Mouse (Mus musculus) adrenal gland, postnatal 10 days (tissue): ENCODE results near the gene Ovca2. TPM values are rescaled to one million over a fixed set of nuclear protein-coding genes. Genes with fewer than 3 reads are reported as not detected.

Source experiments
- DNase-seq: peaks from one replicate; pipeline ENCODE4 v3.0.0; 2021; ENCODE audit warnings: mixed read lengths
- long read RNA-seq, 2 experiments: library from polyadenylated mRNA; stranded (forward); transcript quantifications; one replicate each; pipeline ENCODE4 v2.0.0; 2021
- total RNA-seq, 2 experiments: library from RNA; stranded (reverse); gene quantifications; 2 replicates each; pipeline ENCODE4 v1.2.3; 2021

The Ovca2 gene
- 10 to 100 TPM; 13.5 to 18.1 TPM for total RNA-seq
- long read RNA-seq, experiment 1, transcript Ovca2-201 (2 exons, 2,670 nt): major isoform, 25 of 30 reads
- long read RNA-seq, experiment 1, partial matches to known transcripts: 5 of 30 reads
- long read RNA-seq, experiment 1, other reads (novel, unspliced or antisense): 0 of 30 reads
- long read RNA-seq, experiment 2, transcript Ovca2-201 (2 exons, 2,670 nt): major isoform, 11 of 14 reads
- long read RNA-seq, experiment 2, partial matches to known transcripts: 0 of 14 reads
- long read RNA-seq, experiment 2, other reads (novel, unspliced or antisense): 2 of 14 reads

- peak; percentile 94 for DNase-seq
These were observed at the start of gene Ovca2 for GRCm38 (mm10) chr11:75178672-75179208. Gene Ovca2, minus strand, starts transcription at chr11:75178835.

GRCm38 (mm10) chr11:75227632-75228031 lies 49.0 kb upstream of the Ovca2 start:
- no peak for DNase-seq

- no peak for DNase-seq
These were observed 46.2 kb upstream of the Ovca2 start for GRCm38 (mm10) chr11:75224835-75225234.

GRCm38 (mm10) chr11:75224062-75224461 lies 45.4 kb upstream of the Ovca2 start:
- DNase-seq: no peak

- DNase-seq: no peak
These were observed 42.0 kb upstream of the Ovca2 start for GRCm38 (mm10) chr11:75220517-75221145.

GRCm38 (mm10) chr11:75220115-75220514 lies 41.5 kb upstream of the Ovca2 start:
- peak; percentile 72 for DNase-seq

GRCm38 (mm10) chr11:75214081-75214950 lies 35.7 kb upstream of the Ovca2 start:
- no peak for DNase-seq

GRCm38 (mm10) chr11:75213372-75214080 lies 34.9 kb upstream of the Ovca2 start:
- peak; percentile 75 for DNase-seq

- DNase-seq: peak; percentile 59
These were observed 34.2 kb upstream of the Ovca2 start for GRCm38 (mm10) chr11:75212876-75213275.

- DNase-seq: peak; percentile 69
These were observed 33.5 kb upstream of the Ovca2 start for GRCm38 (mm10) chr11:75212031-75212667.

- no peak for DNase-seq
These were observed 32.1 kb upstream of the Ovca2 start for GRCm38 (mm10) chr11:75210755-75211154.

GRCm38 (mm10) chr11:75210093-75210492 lies 31.5 kb upstream of the Ovca2 start:
- DNase-seq: no peak

- DNase-seq: no peak
These were observed 30.7 kb upstream of the Ovca2 start for GRCm38 (mm10) chr11:75209363-75209762.

- DNase-seq: no peak
These were observed 27.7 kb upstream of the Ovca2 start for GRCm38 (mm10) chr11:75206347-75206746.

GRCm38 (mm10) chr11:75204472-75204871 lies 25.8 kb upstream of the Ovca2 start:
- no peak for DNase-seq

- DNase-seq: no peak
These were observed 25.3 kb upstream of the Ovca2 start for GRCm38 (mm10) chr11:75203926-75204325.

- DNase-seq: no peak
These were observed 23.1 kb upstream of the Ovca2 start for GRCm38 (mm10) chr11:75201721-75202120.

GRCm38 (mm10) chr11:75200935-75201334 lies 22.3 kb upstream of the Ovca2 start:
- no peak for DNase-seq

GRCm38 (mm10) chr11:75199951-75200350 lies 21.3 kb upstream of the Ovca2 start:
- peak; percentile 27 for DNase-seq

- no peak for DNase-seq
These were observed 20.2 kb upstream of the Ovca2 start for GRCm38 (mm10) chr11:75198792-75199191.

- DNase-seq: no peak
These were observed 19.3 kb upstream of the Ovca2 start for GRCm38 (mm10) chr11:75197956-75198355.
